Mouse (Mus musculus) CH12.LX (cell line): ENCODE data around the gene Nt5c1a. TPM values are rescaled to one million over a fixed set of nuclear protein-coding genes. Genes with fewer than 3 reads are reported as not detected.

Experiments used
- DNase-seq: peaks from one replicate; pipeline ENCODE4 v3.0.0-alpha.2; 2013; ENCODE audit errors: extremely low read depth
- H3K27ac ChIP-seq: 2 replicates; pipeline ENCODE4 v1.5.1; 2012; ENCODE audit warnings: low read depth, mild to moderate bottlenecking, control low read depth, moderate library complexity; ENCODE audit not compliant: insufficient read depth
- H3K27me3 ChIP-seq: replicated peaks from 2 replicates; pipeline ENCODE3; 2012; ENCODE audit warnings: inconsistent platforms
- H3K36me3 ChIP-seq, 2 experiments: replicated peaks in 1 of 2; 2 replicates each; pipeline versions ENCODE3 to v1.6.1; 2012; ENCODE audit warnings: inconsistent platforms in 1 of 2, low read length in 1 of 2, mild to moderate bottlenecking in 1 of 2, mixed read lengths in 1 of 2, moderate library complexity in 1 of 2; ENCODE audit not compliant: control insufficient read depth in 1 of 2, insufficient read depth in 1 of 2
- H3K4me1 ChIP-seq, 2 experiments: 2 replicates each; pipeline ENCODE4 v1.6.1; 2012; ENCODE audit warnings: inconsistent platforms in 1 of 2, moderate library complexity in 1 of 2; ENCODE audit not compliant: insufficient read depth in 2 of 2, control insufficient read depth in 1 of 2
- H3K4me2 ChIP-seq: 2 replicates; pipeline ENCODE4 v1.6.1; 2012; ENCODE audit warnings: low read depth, mild to moderate bottlenecking, control low read depth; ENCODE audit not compliant: poor library complexity, insufficient read depth, severe bottlenecking
- H3K4me3 ChIP-seq, 3 experiments: fragments of 150-350 bp in 1 of 3; sonication (generic) in 1 of 3; replicated peaks in 1 of 3; 2 replicates each; pipeline versions ENCODE3 to v1.5.1; 2011 to 2012; ENCODE audit warnings: low read depth in 2 of 3, low read length in 2 of 3, mild to moderate bottlenecking in 2 of 3, moderate library complexity in 2 of 3, control low read depth in 1 of 3, improper control_type of control experiment in 1 of 3, inconsistent platforms in 1 of 3, mixed read lengths in 1 of 3; ENCODE audit not compliant: poor library complexity in 1 of 3
- H3K79me2 ChIP-seq: replicated peaks from 2 replicates; pipeline ENCODE4 v1.6.1; 2012; ENCODE audit warnings: mild to moderate bottlenecking, moderate library complexity; ENCODE audit not compliant: control insufficient read depth, poor library complexity, insufficient read depth, severe bottlenecking; ENCODE audit errors: extremely low read depth
- H3K9ac ChIP-seq: 2 replicates; pipeline ENCODE4 v1.6.1; 2012; ENCODE audit warnings: low read depth, mild to moderate bottlenecking, control low read depth, moderate library complexity; ENCODE audit not compliant: insufficient read depth
- H3K9me3 ChIP-seq: replicated peaks from 2 replicates; pipeline ENCODE3; 2012; ENCODE audit warnings: low read length, inconsistent platforms, mixed read lengths
- BHLHE40 ChIP-seq: IDR thresholded peaks from 2 replicates; pipeline ENCODE4 v1.6.1; 2011; ENCODE audit warnings: mild to moderate bottlenecking, low read depth, low read length, improper control_type of control experiment
- CHD1 ChIP-seq: IDR thresholded peaks from 2 replicates; pipeline ENCODE4 v1.6.1; 2012; ENCODE audit warnings: low read depth, low read length, improper control_type of control experiment, inconsistent platforms
- CTCF ChIP-seq, 2 experiments: IDR thresholded peaks in 1 of 2; conservative IDR thresholded peaks in 1 of 2; 2 replicates each; pipeline ENCODE4 v1.5.1; 2011 to 2012; ENCODE audit warnings: low read depth in 2 of 2, low read length in 2 of 2, improper control_type of control experiment in 1 of 2, inconsistent platforms in 1 of 2, mild to moderate bottlenecking in 1 of 2, moderate library complexity in 1 of 2
- ELF1 ChIP-seq: IDR thresholded peaks from 2 replicates; pipeline ENCODE4 v1.6.1; 2014; ENCODE audit warnings: low read depth, mild to moderate bottlenecking, inconsistent platforms, low read length, improper control_type of control experiment
- HCFC1 ChIP-seq: IDR thresholded peaks from 2 replicates; pipeline ENCODE4 v1.6.1; 2012; ENCODE audit warnings: low read depth, mild to moderate bottlenecking, inconsistent platforms, low read length, improper control_type of control experiment
- IRF4 ChIP-seq: IDR thresholded peaks from 2 replicates; pipeline ENCODE4 v1.6.1; 2014; ENCODE audit warnings: low read depth, mild to moderate bottlenecking, inconsistent platforms, low read length, improper control_type of control experiment
- JUN ChIP-seq: IDR thresholded peaks from 2 replicates; pipeline ENCODE4 v1.6.1; 2011; ENCODE audit warnings: low read depth, mild to moderate bottlenecking, low read length, improper control_type of control experiment, moderate library complexity; ENCODE audit not compliant: insufficient read depth
- JUND ChIP-seq: conservative IDR thresholded peaks from 2 replicates; pipeline ENCODE4 v1.6.1; 2011; ENCODE audit warnings: low read depth, low read length, improper control_type of control experiment
- KAT2A ChIP-seq: IDR thresholded peaks from 2 replicates; pipeline ENCODE4 v1.6.1; 2012; ENCODE audit warnings: low read length, improper control_type of control experiment, inconsistent platforms; ENCODE audit not compliant: insufficient replicate concordance
- MAFK ChIP-seq: IDR thresholded peaks from 2 replicates; pipeline ENCODE4 v1.6.1; 2011; ENCODE audit warnings: low read length, improper control_type of control experiment; ENCODE audit not compliant: insufficient replicate concordance
- MAX ChIP-seq: IDR thresholded peaks from 2 replicates; pipeline ENCODE4 v1.6.1; 2011; ENCODE audit warnings: low read length, improper control_type of control experiment
- MAZ ChIP-seq: IDR thresholded peaks from 2 replicates; pipeline ENCODE4 v1.6.1; 2012; ENCODE audit warnings: low read depth, mild to moderate bottlenecking, inconsistent platforms, low read length, improper control_type of control experiment, moderate library complexity
- MYC ChIP-seq: IDR thresholded peaks from 2 replicates; pipeline ENCODE4 v1.6.1; 2011; ENCODE audit warnings: low read depth, mild to moderate bottlenecking, improper control_type of control experiment, low read length
- NELFE ChIP-seq: IDR thresholded peaks from 2 replicates; pipeline ENCODE4 v1.6.1; 2011; ENCODE audit warnings: low read depth, low read length, improper control_type of control experiment
- NRF1 ChIP-seq: IDR thresholded peaks from 2 replicates; pipeline ENCODE4 v1.6.1; 2014; ENCODE audit warnings: low read depth, mild to moderate bottlenecking, inconsistent platforms, low read length, improper control_type of control experiment, moderate library complexity
- RCOR1 ChIP-seq: conservative IDR thresholded peaks from 2 replicates; pipeline ENCODE4 v1.6.1; 2012; ENCODE audit warnings: low read depth, mild to moderate bottlenecking, inconsistent platforms, low read length, improper control_type of control experiment
- SIN3A ChIP-seq: IDR thresholded peaks from 2 replicates; pipeline ENCODE4 v1.6.1; 2012; ENCODE audit warnings: low read length, improper control_type of control experiment, inconsistent platforms
- TBP ChIP-seq: conservative IDR thresholded peaks from 2 replicates; pipeline ENCODE4 v1.6.1; 2011; ENCODE audit warnings: low read depth, low read length, improper control_type of control experiment
- TCF12 ChIP-seq: IDR thresholded peaks from 2 replicates; pipeline ENCODE4 v1.6.1; 2014; ENCODE audit warnings: low read depth, mild to moderate bottlenecking, inconsistent platforms, low read length, improper control_type of control experiment
- USF2 ChIP-seq: conservative IDR thresholded peaks from 2 replicates; pipeline ENCODE4 v1.6.1; 2011; ENCODE audit warnings: low read depth, low read length, improper control_type of control experiment
- ZC3H11A ChIP-seq: IDR thresholded peaks from 2 replicates; pipeline ENCODE4 v1.6.1; 2012; ENCODE audit warnings: low read depth, mild to moderate bottlenecking, inconsistent platforms, low read length, improper control_type of control experiment
- ZKSCAN1 ChIP-seq: IDR thresholded peaks from 2 replicates; pipeline ENCODE4 v1.6.1; 2012; ENCODE audit warnings: low read depth, inconsistent platforms, low read length, improper control_type of control experiment, borderline replicate concordance
- ZMIZ1 ChIP-seq: IDR thresholded peaks from 2 replicates; pipeline ENCODE4 v1.6.1; 2012; ENCODE audit warnings: low read depth, mild to moderate bottlenecking, inconsistent platforms, low read length, improper control_type of control experiment
- dilution Hi-C: fragments of 300-500 bp; cut with MboI; formaldehyde crosslinking; loops from 2 replicates; pipeline ENCODE4 v1.14.3; 2020; ENCODE audit warnings: low sequenced_read_pairs; ENCODE audit not compliant: extremely low pct_unique_long_range_greater_than_20kb, extremely low pct_ligation_motif_present
- in situ Hi-C: fragments of 300-500 bp; cut with MboI; formaldehyde crosslinking; loops from 3 replicates; pipeline ENCODE4 v1.14.3; 2019; ENCODE audit warnings: low sequenced_read_pairs, low pct_ligation_motif_present, low pct_unique_long_range_greater_than_20kb, mixed read lengths
- polyA plus RNA-seq: library from polyadenylated mRNA; unstranded; fragments of >175 nt; gene quantifications from 2 replicates; pipeline ENCODE4 v1.2.1, GENCODE M21; 2012; ENCODE audit warnings: low read depth; ENCODE audit not compliant: insufficient read length
- total RNA-seq, 2 experiments: library from RNA; depleted of rRNA; stranded (reverse); fragments of 300-350 nt in 1 of 2; fragments of >200 nt in 1 of 2; gene quantifications; 2 replicates each; pipeline ENCODE4 v1.2.3; 2012 to 2014

Gene Nt5c1a
- total and polyA plus RNA-seq, 3 experiments = not detected

GRCm38 (mm10) chr4:123193791-123194190 lies 7.5 kb upstream of the Nt5c1a start:
- Histone ChIP-seq H3K27me3 (peaks cover 93% of the 10 kb centered on the region), H3K9ac (no peak overlapping the region), H3K79me2 (no peaks in the 10 kb centered on the region), H3K4me2 (no peak overlapping the region), H3K27ac (no peak overlapping the region), H3K36me3 (no peaks in the 10 kb centered on the region), H3K4me3 (no peak overlapping the region), H3K9me3 (no peaks in the 10 kb centered on the region), H3K4me1 (no peaks in the 10 kb centered on the region)
- no peak for TF ChIP-seq TCF12
- no peak for TF ChIP-seq ELF1
- no peak for TF ChIP-seq SIN3A
- no peak for TF ChIP-seq USF2
- no peak for TF ChIP-seq TBP
- TF ChIP-seq MAZ = no peak
- no peak for TF ChIP-seq MAFK
- no peak for TF ChIP-seq NELFE
- no peak for TF ChIP-seq ZMIZ1
- TF ChIP-seq JUN = no peak
- no peak for TF ChIP-seq CHD1
- no peak for TF ChIP-seq RCOR1
- TF ChIP-seq BHLHE40 = no peak
- no peak for TF ChIP-seq MYC
- TF ChIP-seq NRF1 = no peak
- TF ChIP-seq HCFC1 = no peak
- TF ChIP-seq IRF4 = no peak
- no peak for TF ChIP-seq MAX
- TF ChIP-seq CTCF (conservative IDR thresholded peaks at IDR 0.05 in 1 of 2, IDR thresholded peaks at IDR 0.05 in 1 of 2; ENCODE audit: low read depth in 2 of 2, low read length in 2 of 2) = no peak
- TF ChIP-seq ZKSCAN1 = no peak
- no peak for DNase-seq
- dilution Hi-C loops = no loop called here
- in situ Hi-C loops = no loop called here

- dilution Hi-C loops = no loop called here
- H3K4me3 ChIP-seq = no peak overlapping the region
Measured at GRCm38 (mm10) chr4:123196695-123197094, 4.6 kb upstream of the Nt5c1a start.

More at GRCm38 (mm10) chr4:123196695-123197094, 4.6 kb upstream of the Nt5c1a start:
- Histone ChIP-seq H3K27ac (no peak overlapping the region), H3K4me2 (no peak overlapping the region), H3K27me3 (peaks cover 82% of the 10 kb centered on the region), H3K9ac (no peak overlapping the region), H3K36me3 (no peaks in the 10 kb centered on the region)
- TF ChIP-seq JUND = no peak
- no peak for TF ChIP-seq NELFE
- TF ChIP-seq NRF1 = no peak
- TF ChIP-seq JUN = no peak
- TF ChIP-seq ZMIZ1 = no peak
- TF ChIP-seq ZC3H11A = no peak
- TF ChIP-seq KAT2A = no peak
- TF ChIP-seq, all 38 proteins: peak for 0
- no peaks in the 10 kb centered on the region for H3K9me3 ChIP-seq
- DNase-seq = no peak
- in situ Hi-C loops = no loop called here
- no peaks in the 10 kb centered on the region for H3K79me2 ChIP-seq
- H3K4me1 ChIP-seq = no peaks in the 10 kb centered on the region
